Mouse (Mus musculus) kidney, adult 9 months (tissue): ENCODE results near the gene Mafk.
"Not testable (repeated sequence)": the region's sequence is repeated elsewhere in the genome, so short reads cannot be mapped to it uniquely, and the experiment has no call there.

ENCODE experiments used
- DNase-seq: peaks from one replicate; pipeline ENCODE4 v3.0.0; 2022

Gene Mafk

GRCm38 (mm10) chr5:139791227-139792158 lies at the start of gene Mafk:
Gene Mafk, plus strand, starts transcription at chr5:139791513.
- peak; percentile 98 for DNase-seq

- not testable (repeated sequence) for DNase-seq
These were observed 48.7 kb upstream of the Mafk start for GRCm38 (mm10) chr5:139742640-139743039.

GRCm38 (mm10) chr5:139745771-139746170 lies 45.5 kb upstream of the Mafk start:
- peak; percentile 85 for DNase-seq

DNA sequence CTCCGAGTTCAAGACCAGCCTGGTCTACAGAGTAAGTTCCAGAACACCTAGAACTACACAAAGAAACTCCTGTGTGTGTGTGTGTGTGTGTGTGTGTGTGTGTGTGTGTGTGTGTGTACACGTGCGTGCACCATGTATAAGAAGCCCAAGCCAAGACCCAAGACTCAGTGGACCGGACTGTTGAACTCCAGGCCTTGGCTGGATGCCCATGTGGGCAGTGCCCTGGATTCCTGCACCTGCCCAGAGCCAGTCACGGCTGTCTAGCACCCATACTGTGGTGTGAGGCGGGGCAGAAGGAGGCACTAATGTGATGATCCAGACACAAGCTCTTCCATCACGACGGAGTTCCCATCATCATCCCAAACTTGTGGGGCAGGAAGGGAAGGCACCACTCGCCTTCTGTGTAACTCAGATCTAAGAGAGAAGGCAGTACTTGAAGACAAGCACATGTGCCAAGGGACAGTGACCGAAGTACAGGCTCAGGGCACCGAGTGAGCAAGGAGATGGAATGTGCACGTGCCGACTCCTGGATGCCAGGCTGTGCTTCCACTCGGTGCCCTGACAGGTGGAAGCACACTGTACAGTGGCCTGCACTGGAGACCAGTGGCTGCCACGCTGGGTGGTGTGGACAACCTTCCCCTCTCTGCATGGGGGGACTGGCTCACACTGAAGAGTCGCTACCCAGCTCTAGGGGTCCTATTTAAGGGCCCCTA lies 41.7 kb upstream of the Mafk start:
- DNase-seq: peak; percentile 89

GRCm38 (mm10) chr5:139750535-139750934 lies 40.8 kb upstream of the Mafk start:
- peak; percentile 66 for DNase-seq

DNA sequence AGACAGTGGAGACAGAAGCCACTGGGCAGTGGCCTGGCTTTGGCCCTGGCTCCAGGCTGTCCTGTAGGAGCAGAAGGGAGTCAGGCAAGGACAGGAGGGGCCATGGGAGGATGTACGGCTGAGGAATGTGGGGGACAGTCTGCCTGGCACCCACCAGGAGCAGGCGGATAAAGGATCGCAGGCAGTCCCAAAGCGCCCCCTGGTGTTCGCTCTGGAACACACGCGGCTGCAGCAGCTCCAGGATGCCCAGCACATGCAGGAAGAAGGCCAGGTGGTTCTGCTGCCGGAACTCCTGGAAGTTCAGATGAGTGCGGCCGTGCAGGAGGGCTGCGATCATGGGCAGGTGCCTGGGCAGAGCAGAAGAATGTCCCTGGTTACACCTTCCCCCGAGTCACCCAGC lies 36.6 kb upstream of the Mafk start:
- peak; percentile 51 for DNase-seq

- no peak for DNase-seq
These were observed 35.2 kb upstream of the Mafk start for GRCm38 (mm10) chr5:139756135-139756534.

DNA sequence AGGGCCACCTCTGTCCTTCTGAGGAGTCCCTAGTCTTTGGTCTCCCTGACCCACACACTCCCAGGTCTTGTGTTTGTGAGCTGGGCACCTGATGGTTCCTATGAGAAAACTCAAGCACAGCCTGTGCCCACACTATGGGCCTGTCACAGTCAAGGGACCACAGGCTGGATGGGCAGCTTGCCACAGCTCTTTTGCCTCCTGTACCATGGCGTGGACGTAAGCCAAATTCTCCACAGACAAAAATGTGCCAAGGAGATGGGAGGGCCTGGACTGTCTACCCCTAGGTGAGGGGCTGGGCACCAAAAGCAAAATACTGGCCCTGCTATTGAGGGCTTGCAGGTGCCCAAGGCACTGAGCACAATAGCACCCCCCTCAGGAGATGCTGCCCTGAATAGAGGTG lies 34.7 kb upstream of the Mafk start:
- DNase-seq: no peak

DNA sequence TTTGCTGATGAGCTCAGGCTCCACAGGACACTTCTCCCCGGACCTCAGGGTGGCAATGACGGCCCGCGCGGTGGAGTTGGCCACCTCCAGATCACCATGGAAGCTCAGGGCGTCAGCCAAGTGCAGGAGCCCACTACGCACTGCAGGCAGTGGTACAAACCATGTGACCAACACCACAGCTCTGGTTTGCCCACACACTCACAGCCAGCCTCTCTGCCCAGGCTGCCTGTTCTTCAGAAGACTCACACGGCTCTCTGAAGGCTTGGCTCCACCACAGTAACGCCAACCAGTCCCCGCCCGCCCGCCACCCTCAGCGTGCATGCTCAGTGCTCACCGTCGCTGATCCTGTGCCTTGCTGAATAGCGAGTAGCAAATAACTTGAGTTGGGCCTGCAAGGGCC lies 33.2 kb upstream of the Mafk start:
- no peak for DNase-seq

- DNase-seq: no peak
These were observed 27.0 kb upstream of the Mafk start for GRCm38 (mm10) chr5:139764296-139764695.

DNA sequence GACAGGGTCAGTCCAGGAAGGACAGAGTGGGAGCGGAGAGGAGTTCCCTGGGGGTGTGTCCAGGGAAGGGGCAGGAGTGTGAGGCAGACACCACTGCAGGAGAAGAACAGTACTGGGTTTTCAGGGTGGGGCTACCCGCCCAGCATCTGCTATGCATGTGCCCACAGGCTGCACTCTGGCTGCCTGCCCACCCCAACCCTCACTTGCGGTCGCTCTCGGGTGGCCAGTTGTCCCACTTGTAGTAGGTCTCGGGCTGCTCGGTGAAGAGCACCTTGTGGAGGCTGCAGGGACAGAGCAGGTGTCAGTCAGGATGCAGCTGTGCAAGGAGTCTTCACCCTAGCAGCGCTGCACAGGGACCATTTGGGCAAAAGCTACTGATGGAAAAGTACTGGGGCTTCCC lies 23.1 kb upstream of the Mafk start:
- DNase-seq: no peak

- DNase-seq: peak; percentile 98
These were observed 15.9 kb upstream of the Mafk start, which contains the start of gene Ints1 for GRCm38 (mm10) chr5:139775216-139775926. Gene Ints1, minus strand, starts transcription at chr5:139775674.

GRCm38 (mm10) chr5:139776966-139777365 lies 14.3 kb upstream of the Mafk start:
- DNase-seq: no peak

GRCm38 (mm10) chr5:139781406-139781805 lies 9.9 kb upstream of the Mafk start:
- DNase-seq: no peak

GRCm38 (mm10) chr5:139789466-139789865 lies 1.8 kb upstream of the Mafk start:
- DNase-seq: peak; percentile 34

GRCm38 (mm10) chr5:139792159-139792775 lies 954 bp downstream of the Mafk start:
- DNase-seq: no peak

GRCm38 (mm10) chr5:139792966-139793337 lies 1.6 kb downstream of the Mafk start:
- DNase-seq: no peak

- DNase-seq: peak; percentile 88
These were observed 2.2 kb downstream of the Mafk start for GRCm38 (mm10) chr5:139793338-139794089.

GRCm38 (mm10) chr5:139794137-139794536 lies 2.8 kb downstream of the Mafk start:
- DNase-seq: peak; percentile 41

DNA sequence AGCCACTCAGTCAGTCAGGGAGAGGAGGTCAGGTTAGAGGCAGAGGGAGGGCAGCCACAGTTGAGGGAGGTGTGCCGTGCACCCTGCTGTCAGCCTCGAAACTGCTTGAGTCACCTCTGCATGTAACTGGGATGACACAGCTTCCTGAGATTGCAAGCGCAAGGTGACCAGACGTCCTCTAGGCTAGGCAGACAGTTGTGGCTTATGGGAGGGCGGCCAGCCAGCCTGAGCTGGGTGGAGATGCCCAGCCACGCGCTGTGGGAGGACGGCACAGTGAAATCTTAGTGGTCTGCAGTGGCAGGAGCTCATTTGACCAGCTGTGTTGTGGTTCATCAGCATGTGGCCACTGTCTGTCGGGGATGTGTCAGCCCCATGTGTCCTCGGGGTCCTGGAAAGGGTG lies 3.6 kb downstream of the Mafk start:
- peak; percentile 42 for DNase-seq

GRCm38 (mm10) chr5:139796001-139796620 lies 4.8 kb downstream of the Mafk start:
- no peak for DNase-seq

DNA sequence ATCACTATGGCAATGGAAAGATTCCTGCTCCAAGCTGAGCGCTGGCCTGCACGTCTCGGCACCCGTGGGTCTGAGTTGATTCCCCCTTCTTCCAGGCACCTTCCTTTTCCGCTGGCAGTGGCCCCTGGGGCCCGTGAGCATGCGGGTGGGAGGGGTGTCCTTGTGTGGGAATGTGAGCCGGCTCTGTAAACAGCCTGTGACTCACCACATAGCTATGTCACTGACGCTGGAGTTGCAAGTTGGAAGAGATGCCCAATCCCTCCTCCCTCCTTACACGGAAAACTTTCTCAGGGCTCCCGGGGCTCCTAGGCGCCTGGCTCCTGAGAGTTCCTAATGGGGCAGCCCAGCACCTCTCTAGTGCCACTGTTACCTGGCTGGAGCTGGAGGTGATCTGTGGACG lies 5.6 kb downstream of the Mafk start:
- DNase-seq: peak; percentile 93
